Mouse (Mus musculus) liver, embryonic 14.5 days (tissue): ENCODE data around the gene Nlgn2.

Source experiments
- CTCF ChIP-seq: IDR thresholded peaks from 2 replicates; pipeline ENCODE4 v1.5.1; 2016; ENCODE audit warnings: antibody characterized with exemption, low read depth, control low read depth
- EP300 ChIP-seq: IDR thresholded peaks from 2 replicates; pipeline ENCODE4 v1.6.1; 2016; ENCODE audit warnings: antibody characterized with exemption, low read depth

DNA sequence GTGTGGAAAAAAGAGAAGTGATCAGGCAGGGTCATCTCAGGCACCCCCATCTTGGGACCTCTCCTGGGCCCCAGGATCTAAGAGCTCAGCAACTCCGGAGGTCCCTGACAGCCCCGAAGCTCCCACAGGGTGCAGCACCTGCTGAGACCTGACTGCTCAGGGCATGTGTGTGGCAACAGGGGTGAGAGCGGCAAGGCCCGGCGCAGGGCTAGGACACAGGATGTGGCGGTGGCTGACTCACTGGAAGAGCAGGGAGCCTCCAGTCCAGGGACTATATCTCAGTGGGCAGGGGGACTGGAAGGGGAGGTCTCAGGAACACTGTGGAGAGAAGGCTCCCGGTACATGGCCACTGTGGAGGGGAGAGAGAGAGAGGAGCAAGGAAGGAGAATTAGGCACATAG is 39.7 kb downstream of the Nlgn2 start:
- TF ChIP-seq EP300 (no peak), CTCF (no peak)
